2 mouse cellular contexts compared by ENCODE assay signal in the genomic region with DNA sequence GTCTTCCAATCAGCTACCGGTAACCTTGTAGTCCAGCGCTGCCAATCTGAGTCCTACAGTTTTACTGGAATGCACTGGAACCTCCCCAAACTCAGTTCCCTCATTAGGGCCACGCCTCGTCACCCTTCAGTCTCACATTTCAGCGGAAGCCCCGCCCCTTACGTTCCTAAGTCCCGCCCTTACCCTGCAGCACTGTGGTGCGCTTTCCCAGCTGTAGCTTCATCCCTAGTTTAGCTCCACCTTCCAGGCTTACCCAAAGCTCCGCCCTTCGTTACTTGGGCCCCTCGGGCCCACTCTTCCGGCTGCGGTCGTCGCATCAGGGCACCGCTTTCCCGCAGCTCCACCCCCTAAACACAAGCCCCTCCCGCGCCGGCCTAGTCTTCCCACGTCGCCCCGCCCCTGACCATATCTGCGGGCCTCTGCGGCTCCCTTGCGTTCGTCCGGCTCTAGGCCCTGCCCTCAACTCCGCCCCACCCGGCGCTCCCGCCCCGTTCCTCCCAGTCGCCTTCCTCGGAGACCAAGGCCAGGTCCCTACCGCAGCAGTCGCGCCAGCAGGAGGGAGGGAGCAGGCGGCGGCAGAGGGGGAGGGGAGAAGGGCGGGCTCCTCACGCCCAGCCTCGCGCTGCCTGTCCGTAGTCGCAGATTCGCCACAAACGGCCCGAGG.
TF ChIP-seq lines count a peak whose summit lies in the region.

No protein-coding gene starts in this region.

TF ChIP-seq in C2C12, 6 proteins besides CTCF, POLR2A, EP300 and RAD21:
- TF ChIP-seq USF1 (IDR thresholded peaks at IDR 0.05; ENCODE audit: low read depth) (no peak), MYOD1 (IDR thresholded peaks at IDR 0.05; ENCODE audit: control insufficient read depth, insufficient read length, low read depth) (no peak), MYOG (IDR thresholded peaks at IDR 0.05; ENCODE audit: control insufficient read depth, extremely low read depth, insufficient read length) (no peak), FOSL1 (IDR thresholded peaks at IDR 0.05; ENCODE audit: insufficient read depth, low read length, poor library complexity, severe bottlenecking) (no peak), MAX (IDR thresholded peaks at IDR 0.05) (peak; percentile 54)

TF ChIP-seq in myocyte, 11 proteins besides CTCF, POLR2A, EP300 and RAD21:
- TF ChIP-seq MYOG (IDR thresholded peaks at IDR 0.05; ENCODE audit: control insufficient read depth in 1 of 3, insufficient read depth in 1 of 3, insufficient read length in 2 of 3, low read depth in 2 of 3) (peak in 1 of 3 experiments; percentile 34), TCF3 (IDR thresholded peaks at IDR 0.05; ENCODE audit: insufficient read length, low read depth) (no peak), SRF (IDR thresholded peaks at IDR 0.05; ENCODE audit: control insufficient read depth, insufficient read length, low read depth) (peak; percentile 90), E2F4 (IDR thresholded peaks at IDR 0.05; ENCODE audit: insufficient read depth) (no peak), MYOD1 (IDR thresholded peaks at IDR 0.05; ENCODE audit: control insufficient read depth in 1 of 3, insufficient read length in 2 of 3, low read depth in 2 of 3) (peak in 1 of 3 experiments; percentile 39)
TF ChIP-seq in myocyte: peak in this region for 3.
